Mouse (Mus musculus) erythroblast, embryonic 14.5 days (primary cell): ENCODE results near the gene Trp53bp1.

ENCODE experiments used
- GATA1 ChIP-seq: IDR thresholded peaks from 2 replicates; pipeline ENCODE4 v1.6.1; 2012; ENCODE audit warnings: low read length, inconsistent platforms, mixed read lengths
- TAL1 ChIP-seq: IDR thresholded peaks from 3 replicates; pipeline ENCODE4 v1.6.1; 2012; ENCODE audit warnings: low read length, inconsistent platforms, mixed read lengths

GRCm38 (mm10) chr2:121228135-121228534 lies 43.1 kb downstream of the Trp53bp1 start:
- peak; percentile 68; the same call in 1 of the 2 replicates for TF ChIP-seq GATA1
- TF ChIP-seq TAL1 = no peak; the same call in 2 of the 3 replicates
